Mouse (Mus musculus) ES-Bruce4 (cell line): ENCODE measurements around the gene Nedd4. TPM values are rescaled to one million over a fixed set of nuclear protein-coding genes. Genes with fewer than 3 reads are reported as not detected.

Experiments
- H3K27ac ChIP-seq: 2 replicates; pipeline ENCODE4 v1.5.1; 2012; ENCODE audit warnings: low read length, inconsistent platforms; ENCODE audit not compliant: insufficient read depth
- H3K27me3 ChIP-seq: 2 replicates; pipeline ENCODE4 v1.6.1; 2012; ENCODE audit warnings: mild to moderate bottlenecking, low read length, inconsistent platforms; ENCODE audit not compliant: control insufficient read depth, poor library complexity, insufficient read depth, severe bottlenecking
- H3K36me3 ChIP-seq: 2 replicates; pipeline ENCODE4 v1.6.1; 2012; ENCODE audit warnings: inconsistent platforms, mild to moderate bottlenecking, low read length, moderate library complexity; ENCODE audit not compliant: control insufficient read depth, poor library complexity, insufficient read depth, severe bottlenecking
- H3K4me1 ChIP-seq: one replicate; pipeline ENCODE4 v1.8.1; 2011; ENCODE audit warnings: low read length; ENCODE audit not compliant: control insufficient read depth, insufficient read depth
- H3K4me3 ChIP-seq: 2 replicates; pipeline ENCODE4 v1.5.1; 2011; ENCODE audit warnings: low read depth, mild to moderate bottlenecking, low read length
- H3K9ac ChIP-seq: 2 replicates; pipeline ENCODE4 v1.6.1; 2012; ENCODE audit warnings: low read depth, mild to moderate bottlenecking, inconsistent platforms; ENCODE audit not compliant: poor library complexity, severe bottlenecking
- H3K9me3 ChIP-seq: replicated peaks from 2 replicates; pipeline ENCODE4 v1.6.1; 2012; ENCODE audit warnings: mild to moderate bottlenecking, low read length, inconsistent platforms; ENCODE audit not compliant: control insufficient read depth, poor library complexity, insufficient read depth, severe bottlenecking
- CTCF ChIP-seq: IDR thresholded peaks from one replicate; pipeline ENCODE4 v1.8.1; 2011; ENCODE audit warnings: low read depth, low read length
- EP300 ChIP-seq: IDR thresholded peaks from 2 replicates; pipeline ENCODE4 v1.6.1; 2011; ENCODE audit warnings: low read depth, low read length; ENCODE audit not compliant: insufficient read depth
- POLR2A ChIP-seq: IDR thresholded peaks from one replicate; pipeline ENCODE4 v1.8.1; 2011; ENCODE audit warnings: low read length; ENCODE audit not compliant: insufficient read depth
- polyA plus RNA-seq: library from polyadenylated mRNA; stranded (reverse); fragments of >200 nt; gene quantifications from 2 replicates; pipeline ENCODE4 v1.2.4, GENCODE M21; 2011; ENCODE audit warnings: low read depth; ENCODE audit not compliant: missing spikeins, insufficient read depth, insufficient read length

Gene Nedd4
- polyA plus RNA-seq, 1 experiment: 1,184 TPM

DNA sequence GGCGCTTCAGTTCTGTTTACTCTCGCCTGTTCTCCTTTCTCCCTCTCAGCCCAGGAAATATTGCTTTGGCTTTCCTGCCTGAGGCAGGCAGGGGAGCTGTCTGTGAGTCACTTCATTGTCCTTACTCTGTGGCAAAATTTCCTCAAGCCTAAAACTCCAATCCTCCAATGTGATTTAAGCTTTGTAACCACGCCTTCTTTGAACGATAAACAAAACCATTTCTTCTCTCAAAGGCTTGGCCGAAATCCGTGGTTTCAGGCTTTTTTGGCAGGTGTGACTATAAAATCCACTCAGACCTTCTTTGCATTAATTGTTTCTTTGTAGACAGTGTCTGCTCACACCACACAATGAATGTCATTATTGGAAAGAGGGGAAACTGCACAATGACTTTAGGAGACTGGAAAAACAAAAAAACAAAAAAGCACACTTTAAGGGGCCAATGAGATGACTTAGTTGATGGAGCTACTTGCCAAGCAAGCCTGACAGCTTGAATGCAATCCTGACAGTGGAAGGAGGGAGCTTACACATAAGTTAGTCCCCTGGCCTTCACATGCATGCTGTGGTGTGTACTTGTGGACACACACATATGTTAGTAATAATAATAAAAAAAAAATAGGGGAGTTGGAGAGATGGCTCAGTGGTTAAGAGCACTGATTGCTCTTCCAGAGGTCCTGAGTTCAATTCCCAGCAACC is 17.6 kb upstream of the Nedd4 start:
- H3K27me3 ChIP-seq: no peaks in the 10 kb centered on the region
- peak overlapping the region; percentile 26; the same call in 1 of the 2 replicates for H3K27ac ChIP-seq

DNA sequence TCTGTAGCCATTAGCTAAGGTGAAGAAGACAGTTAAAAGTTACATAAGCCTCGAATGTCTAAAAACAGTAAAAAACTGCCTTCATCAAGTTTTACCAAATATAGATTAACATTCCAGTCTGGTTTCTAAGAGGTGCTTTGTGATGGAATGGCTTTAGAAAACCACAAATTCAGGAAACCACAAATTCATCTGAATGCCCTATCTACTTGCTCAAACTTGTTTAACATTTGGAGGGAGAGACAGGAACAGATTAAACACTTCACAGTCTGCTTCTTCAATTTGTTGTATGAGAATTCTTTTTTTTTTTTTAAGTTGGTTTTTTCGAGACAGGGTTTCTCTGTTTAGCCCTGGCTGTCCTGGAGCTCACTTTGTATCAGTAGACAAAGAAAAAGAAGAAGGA is 12.4 kb upstream of the Nedd4 start:
- no peak for TF ChIP-seq CTCF
- no peak for TF ChIP-seq EP300
- TF ChIP-seq POLR2A: no peak
- Histone ChIP-seq H3K4me1 (peaks cover 4% of the 10 kb centered on the region), H3K9me3 (no peaks in the 10 kb centered on the region), H3K27ac (no peak overlapping the region), H3K27me3 (no peaks in the 10 kb centered on the region), H3K9ac (no peak overlapping the region), H3K4me3 (no peak overlapping the region), H3K36me3 (no peaks in the 10 kb centered on the region)

More for the DNA sequence above, 17.6 kb upstream of the Nedd4 start:
- Histone ChIP-seq H3K4me1 (peaks cover 7% of the 10 kb centered on the region), H3K36me3 (no peaks in the 10 kb centered on the region), H3K4me3 (no peak overlapping the region), H3K9me3 (no peaks in the 10 kb centered on the region), H3K9ac (no peak overlapping the region)
- TF ChIP-seq CTCF (no peak), POLR2A (no peak), EP300 (no peak)

DNA sequence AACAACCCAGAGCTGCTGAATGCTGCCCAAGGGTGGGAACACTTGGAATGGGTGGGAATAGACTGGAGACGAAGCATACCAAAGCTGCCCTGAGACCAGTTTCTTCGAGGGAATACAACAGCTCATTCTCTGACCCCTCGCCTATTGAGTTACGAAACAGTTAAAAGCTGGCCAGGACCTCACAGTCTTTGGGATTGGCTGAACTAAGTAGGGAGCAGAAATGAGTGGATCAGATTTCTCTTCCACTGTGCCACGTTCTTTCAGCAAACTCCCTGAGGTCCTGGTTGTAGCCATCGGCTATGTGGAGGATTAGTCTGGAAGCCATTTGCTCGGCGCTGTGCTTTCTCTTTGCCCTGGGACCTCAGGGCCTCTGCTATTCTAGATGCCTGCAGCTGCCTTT is 9.2 kb upstream of the Nedd4 start:
- Histone ChIP-seq H3K9ac (no peak overlapping the region), H3K4me3 (no peak overlapping the region), H3K27me3 (no peaks in the 10 kb centered on the region), H3K27ac (no peak overlapping the region), H3K36me3 (no peaks in the 10 kb centered on the region), H3K4me1 (peaks cover 10% of the 10 kb centered on the region), H3K9me3 (no peaks in the 10 kb centered on the region)
- TF ChIP-seq POLR2A (no peak), EP300 (no peak), CTCF (no peak)

DNA sequence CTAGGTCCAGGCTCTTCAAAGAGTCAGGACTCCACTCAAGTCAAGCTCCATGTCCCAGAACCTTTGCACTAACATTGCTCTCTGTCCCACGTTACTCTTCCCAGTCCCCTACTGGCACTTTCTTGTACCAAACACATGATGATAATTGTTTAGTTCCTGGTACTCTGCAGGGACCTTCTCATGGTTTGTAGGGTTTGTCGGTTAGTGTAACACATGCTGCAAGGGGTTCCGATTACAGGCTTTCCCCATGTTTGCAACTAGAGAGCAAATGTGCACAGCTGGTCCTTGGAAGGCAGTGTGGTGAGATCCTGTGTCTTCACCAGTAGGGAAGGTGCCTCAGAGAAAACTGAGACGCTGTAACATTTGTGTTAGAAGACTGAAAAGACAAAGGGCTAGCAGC is 8.6 kb upstream of the Nedd4 start:
- Histone ChIP-seq H3K9me3 (no peaks in the 10 kb centered on the region), H3K4me1 (peaks cover 10% of the 10 kb centered on the region), H3K27ac (no peak overlapping the region), H3K27me3 (no peaks in the 10 kb centered on the region), H3K4me3 (no peak overlapping the region), H3K36me3 (no peaks in the 10 kb centered on the region), H3K9ac (no peak overlapping the region)
- no peak for TF ChIP-seq CTCF
- TF ChIP-seq EP300: no peak
- TF ChIP-seq POLR2A: no peak

DNA sequence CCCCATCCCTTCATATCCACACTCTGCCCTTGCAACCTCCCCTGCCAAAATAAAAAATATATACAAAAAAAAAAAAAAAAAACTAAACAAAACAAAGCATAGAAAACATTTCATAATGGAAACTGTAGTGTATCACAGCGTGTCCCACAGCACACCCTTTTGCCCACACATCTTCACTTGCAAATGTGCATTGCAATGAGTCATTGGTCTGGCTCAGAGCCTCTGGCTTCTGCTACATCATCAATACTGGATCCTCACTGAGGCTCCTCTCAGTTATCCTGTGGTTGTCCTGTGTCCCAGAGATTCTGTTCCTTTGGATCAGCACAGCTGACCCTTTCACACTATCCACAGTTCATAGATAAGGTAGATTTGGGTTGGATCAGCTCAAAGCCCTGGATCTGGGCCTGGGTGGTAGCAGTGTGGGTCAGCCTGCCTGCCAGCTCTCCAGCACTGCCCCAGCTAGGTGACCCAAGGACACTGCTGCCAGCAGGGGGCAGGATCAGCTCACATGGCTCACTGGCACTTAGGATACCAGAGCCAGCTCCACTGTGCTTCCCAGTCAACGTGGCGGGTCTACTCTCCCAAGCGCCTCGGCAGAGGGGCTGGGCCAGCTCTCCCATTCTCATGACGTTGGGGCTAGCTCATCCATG is 7.4 kb upstream of the Nedd4 start:
- no peak overlapping the region for H3K27ac ChIP-seq

DNA sequence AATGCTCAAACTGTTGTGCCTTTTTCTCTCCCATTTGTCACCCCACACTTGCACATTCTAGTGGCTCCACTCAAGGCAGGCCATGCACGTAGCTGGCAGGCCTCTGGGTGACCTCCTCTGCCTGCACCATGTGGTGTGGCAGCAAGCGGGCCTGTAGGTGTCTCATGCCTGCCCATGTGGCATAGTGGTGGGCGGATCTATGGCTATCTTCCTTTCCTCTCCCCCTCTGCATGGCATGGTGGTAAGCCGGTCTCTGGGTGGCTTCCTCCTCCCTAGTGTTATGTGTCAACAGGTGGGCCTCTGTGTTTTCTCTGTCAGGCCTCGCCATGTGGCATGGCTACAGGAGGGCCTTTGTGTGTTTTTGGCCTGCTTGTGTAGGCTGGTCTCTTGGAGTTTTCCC is 6.5 kb upstream of the Nedd4 start:
- no peaks in the 10 kb centered on the region for H3K9me3 ChIP-seq
- no peak for TF ChIP-seq POLR2A
- no peak for TF ChIP-seq EP300
- no peak for TF ChIP-seq CTCF
- H3K4me1 ChIP-seq: peaks cover 13% of the 10 kb centered on the region
- no peaks in the 10 kb centered on the region for H3K27me3 ChIP-seq
- H3K4me3 ChIP-seq: no peak overlapping the region
- no peak overlapping the region for H3K9ac ChIP-seq
- no peaks in the 10 kb centered on the region for H3K36me3 ChIP-seq
- H3K27ac ChIP-seq: no peak overlapping the region

More for the DNA sequence above, 7.4 kb upstream of the Nedd4 start:
- H3K27me3 ChIP-seq: no peaks in the 10 kb centered on the region
- no peak overlapping the region for H3K9ac ChIP-seq
- TF ChIP-seq EP300: no peak
- TF ChIP-seq CTCF: peak; percentile 90
- no peak for TF ChIP-seq POLR2A
- peaks cover 13% of the 10 kb centered on the region for H3K4me1 ChIP-seq
- H3K4me3 ChIP-seq: no peak overlapping the region
- H3K9me3 ChIP-seq: no peaks in the 10 kb centered on the region
- H3K36me3 ChIP-seq: no peaks in the 10 kb centered on the region
